Mouse (Mus musculus) frontal cortex, postnatal 14 days (tissue): Measurements from ENCODE around the gene Myo9b.

Source experiments
- DNase-seq, 2 experiments: peaks; one replicate each; pipeline ENCODE4 v3.0.0; 2022; ENCODE audit warnings: low spot score in 2 of 2

The Myo9b gene

GRCm38 (mm10) chr8:71385212-71385835, 112.8 kb downstream of the Myo9b start:
- DNase-seq: no peak

- no peak for DNase-seq
Observed at GRCm38 (mm10) chr8:71388267-71388666, 115.8 kb downstream of the Myo9b start.

- DNase-seq: no peak
Observed at GRCm38 (mm10) chr8:71391696-71392095, 119.2 kb downstream of the Myo9b start.

GRCm38 (mm10) chr8:71392391-71392790, 119.9 kb downstream of the Myo9b start:
- peak in 1 of 2 experiments; percentile 1 for DNase-seq

GRCm38 (mm10) chr8:71392871-71393270, 120.4 kb downstream of the Myo9b start:
- peak in 1 of 2 experiments; percentile 3 for DNase-seq

GRCm38 (mm10) chr8:71394481-71394880, 122.0 kb downstream of the Myo9b start:
- peak in 1 of 2 experiments; percentile 5 for DNase-seq

- DNase-seq: peak in 1 of 2 experiments; percentile 3
Observed at GRCm38 (mm10) chr8:71395071-71395470, 122.6 kb downstream of the Myo9b start.

GRCm38 (mm10) chr8:71395629-71396028, 123.1 kb downstream of the Myo9b start, which contains the start of gene Ushbp1:
Gene Ushbp1, minus strand, starts transcription at chr8:71395802.
- no peak for DNase-seq

- peak; percentile 91 for DNase-seq
Observed at GRCm38 (mm10) chr8:71396639-71397305, 124.3 kb downstream of the Myo9b start, which contains the start of gene Babam1. Gene Babam1, plus strand, starts transcription at chr8:71396861.

GRCm38 (mm10) chr8:71397701-71398100, 125.2 kb downstream of the Myo9b start:
- no peak for DNase-seq

- DNase-seq: no peak
Observed at GRCm38 (mm10) chr8:71400826-71401225, 128.3 kb downstream of the Myo9b start.

GRCm38 (mm10) chr8:71401454-71401853, 128.9 kb downstream of the Myo9b start:
- DNase-seq: no peak

- no peak for DNase-seq
Observed at GRCm38 (mm10) chr8:71402446-71402964, 130.0 kb downstream of the Myo9b start.

GRCm38 (mm10) chr8:71403107-71403885, 130.8 kb downstream of the Myo9b start:
- DNase-seq: no peak

- no peak for DNase-seq
Observed at GRCm38 (mm10) chr8:71404011-71404410, 131.5 kb downstream of the Myo9b start.

- DNase-seq: no peak
Observed at GRCm38 (mm10) chr8:71404951-71405351, 132.4 kb downstream of the Myo9b start.

GRCm38 (mm10) chr8:71405401-71406098, 133.0 kb downstream of the Myo9b start, which contains the start of gene Ankle1:
Gene Ankle1, plus strand, starts transcription at chr8:71406010.
- peak; percentile 87 to 93 for DNase-seq

GRCm38 (mm10) chr8:71406099-71407015, 133.8 kb downstream of the Myo9b start:
- DNase-seq: no peak

- no peak for DNase-seq
Observed at GRCm38 (mm10) chr8:71407441-71407840, 134.9 kb downstream of the Myo9b start.

GRCm38 (mm10) chr8:71408231-71408630, 135.7 kb downstream of the Myo9b start:
- no peak for DNase-seq
